Mouse (Mus musculus) monocyte, adult 5-6 weeks (primary cell): ENCODE results near the gene Pidd1. TPM values are rescaled to one million over a fixed set of nuclear protein-coding genes. Genes with fewer than 3 reads are reported as not detected.

Experiments
- ATAC-seq: fragments of 153-309, 156-312 bp; replicated peaks from 2 replicates; pipeline ENCODE4 v1.8.0; 2017; ENCODE audit warnings: mild to moderate bottlenecking; ENCODE audit not compliant: low TSS enrichment, insufficient number of reproducible peaks, severe bottlenecking, poor library complexity, low FRiP score
- total RNA-seq: library from RNA; stranded (forward); fragments of 200-1000, 200-491, 200-594 nt; gene quantifications from 3 replicates; pipeline ENCODE4 v1.2.3, GENCODE M21; 2017

Pidd1 gene
- total RNA-seq, result 4.5 to 5.9 TPM (median 4.8 TPM) in 3 replicates

GRCm38 (mm10) chr7:141443828-141444237, at the start of gene Pidd1:
TSS of gene Pidd1 (minus strand) at chr7:141444025.
- ATAC-seq, result no peak

- no peak for ATAC-seq
Measured at GRCm38 (mm10) chr7:141492738-141493137, 48.9 kb upstream of the Pidd1 start.

GRCm38 (mm10) chr7:141491151-141491550, 47.3 kb upstream of the Pidd1 start:
- ATAC-seq, result no peak

GRCm38 (mm10) chr7:141487141-141487540, 43.3 kb upstream of the Pidd1 start:
- ATAC-seq, result no peak

GRCm38 (mm10) chr7:141486239-141486638, 42.4 kb upstream of the Pidd1 start:
- no peak for ATAC-seq

GRCm38 (mm10) chr7:141485606-141486005, 41.8 kb upstream of the Pidd1 start:
- ATAC-seq, result no peak

- no peak for ATAC-seq
Measured at GRCm38 (mm10) chr7:141485186-141485585, 41.4 kb upstream of the Pidd1 start.

- ATAC-seq, result no peak
Measured at GRCm38 (mm10) chr7:141484186-141485120, 40.6 kb upstream of the Pidd1 start.

GRCm38 (mm10) chr7:141483114-141483653, 39.4 kb upstream of the Pidd1 start:
- ATAC-seq, result no peak

GRCm38 (mm10) chr7:141482531-141483024, 38.8 kb upstream of the Pidd1 start:
- ATAC-seq, result no peak

- ATAC-seq, result no peak
Measured at GRCm38 (mm10) chr7:141481498-141482401, 37.9 kb upstream of the Pidd1 start.

GRCm38 (mm10) chr7:141480842-141481497, 37.1 kb upstream of the Pidd1 start:
- ATAC-seq, result peak; percentile 83

- no peak for ATAC-seq
Measured at GRCm38 (mm10) chr7:141478270-141478748, 34.5 kb upstream of the Pidd1 start.

GRCm38 (mm10) chr7:141477578-141478269, 33.9 kb upstream of the Pidd1 start:
- no peak for ATAC-seq

- no peak for ATAC-seq
Measured at GRCm38 (mm10) chr7:141476981-141477370, 33.2 kb upstream of the Pidd1 start.

GRCm38 (mm10) chr7:141476226-141476980, 32.6 kb upstream of the Pidd1 start:
- ATAC-seq, result no peak

GRCm38 (mm10) chr7:141475805-141476158, 32.0 kb upstream of the Pidd1 start:
- ATAC-seq, result no peak
